Mouse (Mus musculus): ENCODE results near the gene Lrba.

Gene Lrba

GRCm38 (mm10) chr3:86760474-86760873, 536.0 kb downstream of the Lrba start:
- 93% methylated on average over 7 of the region's 7 CpGs for WGBS

- 68% methylated on average over 9 of the region's 9 CpGs for WGBS
Measured at GRCm38 (mm10) chr3:86761095-86762035, 536.9 kb downstream of the Lrba start.

- 96% methylated on average over 6 of the region's 6 CpGs for WGBS
Measured at GRCm38 (mm10) chr3:86762036-86762415, 537.5 kb downstream of the Lrba start.

GRCm38 (mm10) chr3:86762456-86762855, 538.0 kb downstream of the Lrba start:
- WGBS: 93% methylated on average over 4 of the region's 4 CpGs

- WGBS: 70% methylated on average over 8 of the region's 8 CpGs
Measured at GRCm38 (mm10) chr3:86768553-86768952, 544.1 kb downstream of the Lrba start.

GRCm38 (mm10) chr3:86768969-86769368, 544.5 kb downstream of the Lrba start:
- WGBS: 85% methylated on average over 6 of the region's 6 CpGs

GRCm38 (mm10) chr3:86774566-86775443, 550.3 kb downstream of the Lrba start:
- WGBS: 41% methylated on average over 14 of the region's 14 CpGs

- WGBS: 28% methylated on average over 6 of the region's 6 CpGs
Measured at GRCm38 (mm10) chr3:86775444-86775828, 551.0 kb downstream of the Lrba start.

GRCm38 (mm10) chr3:86779704-86780103, 555.2 kb downstream of the Lrba start:
- WGBS: 67% methylated on average over 4 of the region's 4 CpGs

GRCm38 (mm10) chr3:86784051-86784450, 559.6 kb downstream of the Lrba start:
- WGBS: 77% methylated on average over 3 of the region's 3 CpGs

- 74% methylated on average over 11 of the region's 11 CpGs for WGBS
Measured at GRCm38 (mm10) chr3:86784930-86785329, 560.5 kb downstream of the Lrba start.

GRCm38 (mm10) chr3:86786280-86786679, 561.8 kb downstream of the Lrba start:
- WGBS: 49% methylated on average over 12 of the region's 12 CpGs

GRCm38 (mm10) chr3:86786845-86787351, 562.4 kb downstream of the Lrba start:
- WGBS: 42% methylated on average over 11 of the region's 11 CpGs

- WGBS: 78% methylated on average over 10 of the region's 10 CpGs
Measured at GRCm38 (mm10) chr3:86787423-86788123, 563.1 kb downstream of the Lrba start.

GRCm38 (mm10) chr3:86788711-86789110, 564.2 kb downstream of the Lrba start:
- 44% methylated on average over 6 of the region's 6 CpGs for WGBS

- 78% methylated on average over 5 of the region's 5 CpGs for WGBS
Measured at GRCm38 (mm10) chr3:86789752-86790151, 565.3 kb downstream of the Lrba start.

GRCm38 (mm10) chr3:86793264-86793663, 568.8 kb downstream of the Lrba start:
- 45% methylated on average over 4 of the region's 4 CpGs for WGBS

GRCm38 (mm10) chr3:86793720-86794191, 569.3 kb downstream of the Lrba start:
- WGBS: 38% methylated on average over 1 of the region's 1 CpGs

- WGBS: 71% methylated on average over 6 of the region's 6 CpGs
Measured at GRCm38 (mm10) chr3:86796716-86797115, 572.2 kb downstream of the Lrba start.

- WGBS: 80% methylated on average over 13 of the region's 13 CpGs
Measured at GRCm38 (mm10) chr3:86797871-86798460, 573.5 kb downstream of the Lrba start.

GRCm38 (mm10) chr3:86799041-86799440, 574.6 kb downstream of the Lrba start:
- 95% methylated on average over 9 of the region's 9 CpGs for WGBS
